In the genomic region with DNA sequence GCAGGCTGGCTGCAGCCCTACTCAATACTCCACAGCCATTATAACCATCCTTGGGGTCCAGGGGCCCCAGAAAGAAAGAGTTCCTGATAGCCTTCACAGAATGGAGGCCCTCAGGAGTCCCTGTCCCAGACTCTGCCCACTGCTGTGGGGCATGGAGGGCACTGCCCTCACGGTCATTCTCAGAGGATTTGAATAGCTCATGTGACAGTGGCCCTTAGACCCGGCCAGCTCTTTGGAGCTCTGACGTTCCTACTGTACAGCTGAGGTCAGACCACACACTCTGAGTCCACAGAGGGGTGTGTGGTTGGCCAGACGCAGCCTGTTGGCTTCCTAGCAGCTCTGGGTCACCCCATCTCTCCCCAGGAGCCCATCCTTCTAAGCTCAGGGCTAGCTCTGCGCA, we compare ENCODE assay signal across 22 mouse cellular contexts.
DNase-seq lines count a peak whose midpoint lies in the region; ATAC-seq and TF ChIP-seq lines count a peak whose summit lies in the region.
"Had no signal": no experiment of that assay in that cellular context is flagged by ENCODE, and none has a peak within 500 bp of the region (broad histone marks: within the 10 kb centered on the region; RNA-seq: fewer than 3 reads in every experiment).

No protein-coding gene starts in this region.

- peak overlapping the region; percentile 46; the same call in 1 of the 2 replicates for H3K27ac ChIP-seq in hindbrain, embryonic 10.5 days
- H3K27ac ChIP-seq in hindbrain, embryonic 11.5 days (ENCODE audit: low read depth, low read length) = no peak overlapping the region
- no peak overlapping the region for H3K27ac ChIP-seq in liver, postnatal 0 days (ENCODE audit: low read depth)
- H3K27ac ChIP-seq in liver, embryonic 11.5 days (ENCODE audit: low read depth, low read length) = no peak overlapping the region
- no peak overlapping the region for H3K27ac ChIP-seq in intestine, embryonic 15.5 days
- H3K27ac ChIP-seq in midbrain, postnatal 0 days (ENCODE audit: low read depth, low read length) = no peak overlapping the region
- H3K27ac ChIP-seq: limb, embryonic 13.5 days; midbrain, embryonic 12.5 days; neural tube, embryonic 12.5 days had no signal

- WGBS in hindbrain, embryonic 10.5 days = 64% methylated on average over 5 of the region's 5 CpGs
- WGBS in hindbrain, embryonic 11.5 days = 77% methylated on average over 5 of the region's 5 CpGs
- WGBS in liver, postnatal 0 days (ENCODE audit: insufficient replicate concordance) = 57% methylated on average over 5 of the region's 5 CpGs
- 75% methylated on average over 5 of the region's 5 CpGs for WGBS in liver, embryonic 11.5 days
- 77% methylated on average over 5 of the region's 5 CpGs for WGBS in intestine, embryonic 15.5 days
- 76% methylated on average over 5 of the region's 5 CpGs for WGBS in midbrain, postnatal 0 days

- no peak for ATAC-seq in hindbrain, embryonic 11.5 days (ENCODE audit: low FRiP score)
- peak; percentile 73 for ATAC-seq in liver, postnatal 0 days
- ATAC-seq in liver, embryonic 11.5 days (replicated peaks; ENCODE audit: low FRiP score) = no peak
- ATAC-seq in intestine, embryonic 15.5 days = peak; percentile 23; the same call in 1 of the 2 replicates
- ATAC-seq in midbrain, postnatal 0 days (ENCODE audit: low FRiP score) = no peak

- TF ChIP-seq CTCF in liver, postnatal 0 days (IDR thresholded peaks at IDR 0.05; ENCODE audit: low read depth) = no peak
- TF ChIP-seq CTCF in midbrain, postnatal 0 days (IDR thresholded peaks at IDR 0.05) = no peak

- peaks cover 52% of the 10 kb centered on the region for H3K4me1 ChIP-seq in hindbrain, embryonic 10.5 days (replicated peaks)
- H3K4me1 ChIP-seq in hindbrain, embryonic 11.5 days (replicated peaks; ENCODE audit: control insufficient read depth, insufficient read depth, low read length) = peaks cover 9% of the 10 kb centered on the region
- peaks cover 9% of the 10 kb centered on the region; the same call in 1 of the 2 replicates for H3K4me1 ChIP-seq in liver, postnatal 0 days (ENCODE audit: insufficient read depth)
- peaks cover 12% of the 10 kb centered on the region for H3K4me1 ChIP-seq in liver, embryonic 11.5 days (replicated peaks; ENCODE audit: control insufficient read depth, insufficient read depth, low read length)
- peaks cover 24% of the 10 kb centered on the region for H3K4me1 ChIP-seq in intestine, embryonic 15.5 days (replicated peaks)
- peaks cover 7% of the 10 kb centered on the region; the same call in 1 of the 2 replicates for H3K4me1 ChIP-seq in midbrain, postnatal 0 days (ENCODE audit: insufficient read depth, low read length)

- H3K36me3 ChIP-seq in hindbrain, embryonic 10.5 days = no peaks in the 10 kb centered on the region
- no peaks in the 10 kb centered on the region for H3K36me3 ChIP-seq in hindbrain, embryonic 11.5 days (ENCODE audit: control insufficient read depth, insufficient read depth, low read length)
- H3K36me3 ChIP-seq in liver, postnatal 0 days (replicated peaks; ENCODE audit: insufficient read depth, low read length) = no peaks in the 10 kb centered on the region
- H3K36me3 ChIP-seq in liver, embryonic 11.5 days (ENCODE audit: control insufficient read depth, insufficient read depth, low read length) = no peaks in the 10 kb centered on the region
- H3K36me3 ChIP-seq in intestine, embryonic 15.5 days = no peaks in the 10 kb centered on the region
- H3K36me3 ChIP-seq in midbrain, postnatal 0 days (ENCODE audit: insufficient read depth, low read length) = no peaks in the 10 kb centered on the region
- H3K36me3 ChIP-seq: limb, embryonic 13.5 days; midbrain, embryonic 12.5 days; neural tube, embryonic 12.5 days had no signal

- no peak overlapping the region for H3K4me2 ChIP-seq in hindbrain, embryonic 11.5 days (replicated peaks; ENCODE audit: low read depth, low read length)
- H3K4me2 ChIP-seq in liver, postnatal 0 days (ENCODE audit: low read depth, low read length) = no peak overlapping the region
- H3K4me2 ChIP-seq in liver, embryonic 11.5 days = no peak overlapping the region
- H3K4me2 ChIP-seq in intestine, embryonic 15.5 days (replicated peaks) = no peak overlapping the region
- H3K4me2 ChIP-seq in midbrain, postnatal 0 days (ENCODE audit: low read depth, low read length, poor library complexity, severe bottlenecking) = no peak overlapping the region
- H3K4me2 ChIP-seq: limb, embryonic 13.5 days; midbrain, embryonic 12.5 days; neural tube, embryonic 12.5 days had no signal

- H3K9me3 ChIP-seq in hindbrain, embryonic 10.5 days = no peaks in the 10 kb centered on the region
- no peaks in the 10 kb centered on the region for H3K9me3 ChIP-seq in hindbrain, embryonic 11.5 days (ENCODE audit: control insufficient read depth, low read length)
- no peaks in the 10 kb centered on the region for H3K9me3 ChIP-seq in liver, postnatal 0 days (ENCODE audit: low read length)
- H3K9me3 ChIP-seq in liver, embryonic 11.5 days (ENCODE audit: control insufficient read depth, low read length) = no peaks in the 10 kb centered on the region
- no peaks in the 10 kb centered on the region for H3K9me3 ChIP-seq in intestine, embryonic 15.5 days
- no peaks in the 10 kb centered on the region for H3K9me3 ChIP-seq in midbrain, postnatal 0 days (ENCODE audit: low read length)
- H3K9me3 ChIP-seq: limb, embryonic 13.5 days; midbrain, embryonic 12.5 days; neural tube, embryonic 12.5 days had no signal

- no peak overlapping the region for H3K4me3 ChIP-seq in hindbrain, embryonic 10.5 days
- no peak overlapping the region for H3K4me3 ChIP-seq in hindbrain, embryonic 11.5 days (ENCODE audit: low read depth, low read length)
- no peak overlapping the region for H3K4me3 ChIP-seq in liver, postnatal 0 days (ENCODE audit: low read depth, low read length)
- no peak overlapping the region for H3K4me3 ChIP-seq in liver, embryonic 11.5 days (ENCODE audit: low read depth, low read length)
- H3K4me3 ChIP-seq in intestine, embryonic 15.5 days (replicated peaks) = no peak overlapping the region
- no peak overlapping the region for H3K4me3 ChIP-seq in midbrain, postnatal 0 days (ENCODE audit: low read depth, low read length)
- H3K4me3 ChIP-seq: limb, embryonic 13.5 days; midbrain, embryonic 12.5 days; neural tube, embryonic 12.5 days had no signal

- H3K9ac ChIP-seq in hindbrain, embryonic 11.5 days (ENCODE audit: low read depth, low read length) = no peak overlapping the region
- H3K9ac ChIP-seq in liver, postnatal 0 days (replicated peaks) = no peak overlapping the region
- no peak overlapping the region for H3K9ac ChIP-seq in liver, embryonic 11.5 days (ENCODE audit: low read depth, low read length)
- no peak overlapping the region for H3K9ac ChIP-seq in intestine, embryonic 15.5 days
- H3K9ac ChIP-seq in midbrain, postnatal 0 days (replicated peaks; ENCODE audit: low read length, poor library complexity, severe bottlenecking) = no peak overlapping the region
- H3K9ac ChIP-seq: forebrain, postnatal 0 days; limb, embryonic 13.5 days; midbrain, embryonic 12.5 days; neural tube, embryonic 12.5 days had no signal

- no peak for TF ChIP-seq EP300 in liver, postnatal 0 days (IDR thresholded peaks at IDR 0.05; ENCODE audit: low read depth)

- no peak for DNase-seq in hindbrain, embryonic 10.5 days (ENCODE audit: low spot score)
- DNase-seq in hindbrain, embryonic 11.5 days (ENCODE audit: low spot score) = no peak
- DNase-seq in liver, postnatal 0 days = no peak
- DNase-seq in liver, embryonic 11.5 days (ENCODE audit: low spot score) = no peak
- no peak for DNase-seq in adrenal gland, postnatal 14 days
- DNase-seq in midbrain, postnatal 0 days (ENCODE audit: low spot score) = no peak
- DNase-seq: adrenal gland, adult 2 months; B cell, adult 2 months; cerebellum, adult 18-20 months; cerebellum, postnatal 14 days; forebrain, postnatal 0 days; gastrocnemius, postnatal 36 days; kidney, adult 9 months; lung, adult 18-20 months; lung, postnatal 14 days; right cerebral cortex, postnatal 14 days; thymus, postnatal 14 days had no signal

- H3K27me3 ChIP-seq in hindbrain, embryonic 10.5 days (ENCODE audit: insufficient read depth, poor library complexity, severe bottlenecking) = peaks cover 48% of the 10 kb centered on the region
- H3K27me3 ChIP-seq in hindbrain, embryonic 11.5 days (ENCODE audit: control insufficient read depth, insufficient read depth, low read length) = no peaks in the 10 kb centered on the region
- no peaks in the 10 kb centered on the region for H3K27me3 ChIP-seq in liver, postnatal 0 days (ENCODE audit: insufficient read depth, low read length)
- no peaks in the 10 kb centered on the region for H3K27me3 ChIP-seq in liver, embryonic 11.5 days (replicated peaks; ENCODE audit: control insufficient read depth, insufficient read depth, low read length)
- H3K27me3 ChIP-seq in intestine, embryonic 15.5 days (replicated peaks) = no peaks in the 10 kb centered on the region
- H3K27me3 ChIP-seq in midbrain, postnatal 0 days (ENCODE audit: insufficient read depth, low read length) = no peaks in the 10 kb centered on the region
- H3K27me3 ChIP-seq: CH12.LX; limb, embryonic 13.5 days had no signal

Comparison
In these comparisons a context has a peak if more than half of its experiments do, and no peak if none do; other contexts are left out.
1. ATAC-seq: peak in liver, postnatal 0 days (single experiment) and intestine, embryonic 15.5 days (single experiment); none in hindbrain, embryonic 11.5 days (single experiment), liver, embryonic 11.5 days (single experiment) and midbrain, postnatal 0 days (single experiment).